Mouse (Mus musculus) MEL (cell line): ENCODE measurements around the gene Rassf1. TPM values are rescaled to one million over a fixed set of nuclear protein-coding genes. Genes with fewer than 3 reads are reported as not detected.

Experiments used
- DNase-seq: peaks from one replicate; pipeline ENCODE4 v3.0.0; 2011; ENCODE audit warnings: low read depth, low spot score
- H3K27ac ChIP-seq: 2 replicates; pipeline ENCODE4 v1.5.1; 2012; ENCODE audit warnings: low read depth, mild to moderate bottlenecking, control low read depth, low read length, moderate library complexity; ENCODE audit not compliant: control insufficient read depth
- H3K27me3 ChIP-seq, 2 experiments: fragments of 150-350 bp in 1 of 2; sonication (generic) in 1 of 2; 2 replicates each; pipeline ENCODE4 v1.6.1; 2012; ENCODE audit warnings: low read length in 2 of 2, mild to moderate bottlenecking in 2 of 2, improper control_type of control experiment in 1 of 2, moderate library complexity in 1 of 2; ENCODE audit not compliant: insufficient read depth in 2 of 2, control insufficient read depth in 1 of 2
- H3K36me3 ChIP-seq, 2 experiments: 2 replicates each; pipeline ENCODE4 v1.6.1; 2012 to 2014; ENCODE audit warnings: low read length in 2 of 2, improper control_type of control experiment in 1 of 2, inconsistent platforms in 1 of 2, mild to moderate bottlenecking in 1 of 2; ENCODE audit not compliant: insufficient read depth in 2 of 2, control insufficient read depth in 1 of 2
- H3K4me1 ChIP-seq, 2 experiments: fragments of 150-350 bp in 1 of 2; sonication (generic) in 1 of 2; 2 replicates each; pipeline ENCODE4 v1.6.1; 2012; ENCODE audit warnings: low read length in 2 of 2, improper control_type of control experiment in 1 of 2, mild to moderate bottlenecking in 1 of 2; ENCODE audit not compliant: insufficient read depth in 2 of 2, control insufficient read depth in 1 of 2
- H3K4me3 ChIP-seq, 2 experiments: fragments of 150-350 bp in 1 of 2; sonication (generic) in 1 of 2; 2 replicates each; pipeline ENCODE4 v1.5.1; 2012; ENCODE audit warnings: low read depth in 2 of 2, low read length in 2 of 2, mild to moderate bottlenecking in 2 of 2, moderate library complexity in 2 of 2, control low read depth in 1 of 2, improper control_type of control experiment in 1 of 2; ENCODE audit not compliant: control insufficient read depth in 1 of 2, insufficient read depth in 1 of 2
- H3K79me2 ChIP-seq: 2 replicates; pipeline ENCODE4 v1.6.1; 2012; ENCODE audit warnings: mild to moderate bottlenecking, low read length, moderate library complexity; ENCODE audit not compliant: control insufficient read depth, poor library complexity, insufficient read depth
- H3K9ac ChIP-seq: 2 replicates; pipeline ENCODE4 v1.6.1; 2012; ENCODE audit warnings: low read depth, mild to moderate bottlenecking, control low read depth, low read length, moderate library complexity; ENCODE audit not compliant: control insufficient read depth, poor library complexity, severe bottlenecking
- H3K9me3 ChIP-seq: fragments of 150-350 bp; sonication (generic); replicated peaks from 2 replicates; pipeline ENCODE4 v1.6.1; 2012; ENCODE audit warnings: mild to moderate bottlenecking, low read length, improper control_type of control experiment, moderate library complexity; ENCODE audit not compliant: insufficient read depth
- CHD1 ChIP-seq: IDR thresholded peaks from 2 replicates; pipeline ENCODE4 v1.6.1; 2012; ENCODE audit warnings: low read depth, mild to moderate bottlenecking, inconsistent platforms, low read length, improper control_type of control experiment
- CTCF ChIP-seq, 3 experiments: IDR thresholded peaks in 2 of 3; conservative IDR thresholded peaks in 1 of 3; 2 replicates each; pipeline ENCODE4 v1.5.1; 2011 to 2012; ENCODE audit warnings: low read length in 3 of 3, low read depth in 2 of 3, mild to moderate bottlenecking in 2 of 3, improper control_type of control experiment in 1 of 3, inconsistent platforms in 1 of 3, mixed read lengths in 1 of 3, moderate library complexity in 1 of 3; ENCODE audit not compliant: control insufficient read depth in 1 of 3, insufficient read depth in 1 of 3, poor library complexity in 1 of 3, severe bottlenecking in 1 of 3
- EP300 ChIP-seq, 2 experiments: IDR thresholded peaks; 2 replicates each; pipeline ENCODE4 v1.6.1; 2011; ENCODE audit warnings: improper control_type of control experiment in 2 of 2, low read length in 2 of 2, low read depth in 1 of 2, mild to moderate bottlenecking in 1 of 2
- ETS1 ChIP-seq: IDR thresholded peaks from 2 replicates; pipeline ENCODE4 v1.6.1; 2012; ENCODE audit warnings: low read depth, mild to moderate bottlenecking, inconsistent platforms, low read length, improper control_type of control experiment, moderate library complexity
- GABPA ChIP-seq: IDR thresholded peaks from 2 replicates; pipeline ENCODE4 v1.6.1; 2012; ENCODE audit warnings: low read depth, mild to moderate bottlenecking, inconsistent platforms, low read length, improper control_type of control experiment, moderate library complexity
- GATA1 ChIP-seq: IDR thresholded peaks from 2 replicates; pipeline ENCODE4 v1.6.1; 2011; ENCODE audit warnings: low read depth, low read length, improper control_type of control experiment
- KAT2A ChIP-seq: conservative IDR thresholded peaks from 2 replicates; pipeline ENCODE4 v1.6.1; 2012; ENCODE audit warnings: low read depth, low read length, improper control_type of control experiment, inconsistent platforms
- MAX ChIP-seq: IDR thresholded peaks from 2 replicates; pipeline ENCODE4 v1.6.1; 2011; ENCODE audit warnings: low read length, improper control_type of control experiment
- MAZ ChIP-seq: IDR thresholded peaks from 2 replicates; pipeline ENCODE4 v1.6.1; 2012; ENCODE audit warnings: low read depth, mild to moderate bottlenecking, inconsistent platforms, low read length, improper control_type of control experiment
- NELFE ChIP-seq: IDR thresholded peaks from 2 replicates; pipeline ENCODE4 v1.6.1; 2011; ENCODE audit warnings: low read depth, low read length, improper control_type of control experiment
- POLR2A ChIP-seq, 2 experiments: IDR thresholded peaks; 2 replicates each; pipeline ENCODE4 v1.6.1; 2011 to 2012; ENCODE audit warnings: low read length in 2 of 2, mild to moderate bottlenecking in 2 of 2, control low read depth in 1 of 2, improper control_type of control experiment in 1 of 2, low read depth in 1 of 2, moderate library complexity in 1 of 2; ENCODE audit not compliant: control insufficient read depth in 1 of 2, insufficient read depth in 1 of 2, poor library complexity in 1 of 2
- POLR2AphosphoS5 ChIP-seq: IDR thresholded peaks from 2 replicates; pipeline ENCODE4 v1.6.1; 2012; ENCODE audit warnings: low read depth, borderline replicate concordance, mild to moderate bottlenecking, inconsistent platforms, low read length, moderate library complexity, mixed read lengths
- RCOR1 ChIP-seq: IDR thresholded peaks from 2 replicates; pipeline ENCODE4 v1.6.1; 2012; ENCODE audit warnings: low read depth, mild to moderate bottlenecking, inconsistent platforms, low read length, improper control_type of control experiment
- SIN3A ChIP-seq: IDR thresholded peaks from 2 replicates; pipeline ENCODE4 v1.6.1; 2012; ENCODE audit warnings: low read length, improper control_type of control experiment, inconsistent platforms
- TCF12 ChIP-seq: IDR thresholded peaks from 2 replicates; pipeline ENCODE4 v1.6.1; 2014; ENCODE audit warnings: low read depth, mild to moderate bottlenecking, inconsistent platforms, low read length, improper control_type of control experiment, moderate library complexity
- USF2 ChIP-seq, 2 experiments: IDR thresholded peaks; 2 replicates each; pipeline ENCODE4 v1.6.1; 2011 to 2012; ENCODE audit warnings: improper control_type of control experiment in 2 of 2, low read length in 2 of 2, borderline replicate concordance in 1 of 2, inconsistent platforms in 1 of 2, low read depth in 1 of 2, mild to moderate bottlenecking in 1 of 2; ENCODE audit not compliant: insufficient read depth in 1 of 2
- ZC3H11A ChIP-seq: IDR thresholded peaks from 2 replicates; pipeline ENCODE4 v1.6.1; 2012; ENCODE audit warnings: low read depth, mild to moderate bottlenecking, inconsistent platforms, low read length, improper control_type of control experiment
- ZMIZ1 ChIP-seq: IDR thresholded peaks from 2 replicates; pipeline ENCODE4 v1.6.1; 2012; ENCODE audit warnings: low read depth, mild to moderate bottlenecking, inconsistent platforms, low read length, improper control_type of control experiment, moderate library complexity
- polyA plus RNA-seq, 2 experiments: library from polyadenylated mRNA; stranded (reverse) in 1 of 2; unstranded in 1 of 2; fragments of >175 nt in 1 of 2; fragments of >200 nt in 1 of 2; gene quantifications; 2 replicates each; pipeline versions ENCODE4 v1.2.1 to v1.2.4; 2012; ENCODE audit warnings: low replicate concordance in 2 of 2, low read depth in 1 of 2; ENCODE audit not compliant: insufficient read length in 2 of 2, insufficient read depth in 1 of 2, missing spikeins in 1 of 2
- total RNA-seq: library from RNA; depleted of rRNA; stranded (reverse); fragments of 300-350 nt; gene quantifications from 2 replicates; pipeline ENCODE4 v1.2.3, GENCODE M21; 2012

The Rassf1 gene
- total and polyA plus RNA-seq, 3 experiments, result 48.0 to 56.9 TPM; not detected in 1

DNA sequence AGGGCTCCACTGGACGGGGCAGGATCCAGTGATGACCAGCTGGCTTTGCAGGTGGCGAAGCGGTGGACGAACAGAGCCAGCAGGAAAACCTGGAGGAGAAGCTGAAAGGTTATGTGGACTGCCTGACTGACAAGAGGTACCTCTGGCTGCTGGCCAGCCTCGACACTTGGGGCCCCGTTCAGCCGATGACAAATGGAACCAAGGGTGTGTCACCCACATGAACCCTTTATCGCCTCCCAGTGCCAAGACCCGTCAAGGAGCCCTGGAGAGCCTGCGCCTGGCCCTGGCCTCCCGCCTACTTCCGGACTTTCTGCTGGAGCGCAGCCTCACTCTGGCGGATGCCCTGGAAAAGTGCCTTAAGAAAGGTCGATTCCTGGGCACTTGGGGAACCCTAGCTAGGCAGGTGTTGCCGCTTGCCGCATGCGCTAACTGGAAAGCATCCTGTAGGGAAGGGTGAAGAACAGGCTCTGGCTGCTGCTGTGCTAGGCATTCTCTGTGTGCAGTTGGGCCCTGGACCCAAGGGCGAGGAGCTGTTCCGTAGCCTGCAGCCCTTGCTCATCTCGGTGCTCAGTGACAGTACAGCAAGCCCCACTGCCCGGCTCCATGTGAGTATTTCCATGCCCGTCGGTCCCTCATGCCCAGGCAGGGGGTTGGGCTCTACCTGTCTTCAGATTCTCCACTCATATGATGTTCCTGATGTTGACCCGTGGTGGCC is 38.9 kb downstream of the Rassf1 start (continued):
- peak; percentile 41; the same call in 1 of the 2 replicates for TF ChIP-seq RCOR1
- peak; percentile 91 for TF ChIP-seq ETS1
- TF ChIP-seq POLR2AphosphoS5, result no peak
- TF ChIP-seq CHD1, result no peak
- TF ChIP-seq MAX, result peak; percentile 72
- TF ChIP-seq EP300 (IDR thresholded peaks at IDR 0.05; ENCODE audit: low read depth in 1 of 2, low read length in 2 of 2), result peak; percentile 53 to 72; a peak in 3 of 4 replicates
- 0 out of 2 replicates have a peak, but pooled peaks have one; percentile 68 for TF ChIP-seq MAZ
- peak in 1 of 3 experiments; percentile 10; a peak in 1 of 6 replicates for TF ChIP-seq CTCF (IDR thresholded peaks at IDR 0.05 in 2 of 3, conservative IDR thresholded peaks at IDR 0.05 in 1 of 3; ENCODE audit: control insufficient read depth in 1 of 3, insufficient read depth in 1 of 3, low read depth in 2 of 3, low read length in 3 of 3, poor library complexity in 1 of 3, severe bottlenecking in 1 of 3)
- TF ChIP-seq ZC3H11A, result no peak

DNA sequence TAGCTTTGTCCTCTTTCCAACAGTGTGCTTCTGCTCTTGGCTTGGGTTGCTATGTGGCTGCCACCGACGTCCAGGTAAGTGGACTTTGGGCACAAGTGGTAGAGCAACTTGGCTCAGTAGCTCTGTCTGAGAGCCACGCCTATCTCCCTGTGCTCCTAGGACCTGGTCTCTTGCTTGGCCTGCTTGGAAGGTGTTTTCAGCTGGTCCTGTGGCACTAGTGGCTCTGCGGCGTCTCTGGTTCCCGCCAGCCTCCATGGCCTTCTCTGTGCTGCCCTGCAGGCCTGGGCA is 39.4 kb downstream of the Rassf1 start:
- Histone ChIP-seq H3K9me3 (no peaks in the 10 kb centered on the region), H3K36me3 (peaks cover 5 to 27% of the 10 kb centered on the region in 2 experiments; a peak in 3 of 4 replicates), H3K27ac (peak overlapping the region; percentile 13; the same call in 1 of the 2 replicates), H3K79me2 (peaks cover 34% of the 10 kb centered on the region), H3K27me3 (no peaks in the 10 kb centered on the region), H3K4me1 (peaks cover 16 to 26% of the 10 kb centered on the region in 2 experiments; a peak in 3 of 4 replicates), H3K4me3 (no peak overlapping the region), H3K9ac (peak overlapping the region; percentile 7; the same call in 1 of the 2 replicates)
- TF ChIP-seq ZMIZ1, result no peak
- TF ChIP-seq KAT2A, result no peak
- no peak for TF ChIP-seq ETS1
- TF ChIP-seq USF2 (IDR thresholded peaks at IDR 0.05; ENCODE audit: borderline replicate concordance in 1 of 2, insufficient read depth in 1 of 2, low read depth in 1 of 2, low read length in 2 of 2), result no peak
- no peak for TF ChIP-seq CTCF (IDR thresholded peaks at IDR 0.05 in 2 of 3, conservative IDR thresholded peaks at IDR 0.05 in 1 of 3; ENCODE audit: control insufficient read depth in 1 of 3, insufficient read depth in 1 of 3, low read depth in 2 of 3, low read length in 3 of 3, poor library complexity in 1 of 3, severe bottlenecking in 1 of 3)
- no peak for TF ChIP-seq GATA1
- no peak for TF ChIP-seq SIN3A
- TF ChIP-seq TCF12, result no peak
- no peak for TF ChIP-seq GABPA
- TF ChIP-seq NELFE, result no peak
- no peak for TF ChIP-seq POLR2A (IDR thresholded peaks at IDR 0.05; ENCODE audit: control insufficient read depth in 1 of 2, insufficient read depth in 1 of 2, low read depth in 1 of 2, low read length in 2 of 2, poor library complexity in 1 of 2)
- TF ChIP-seq MAZ, result no peak
- no peak for TF ChIP-seq POLR2AphosphoS5
- DNase-seq, result no peak
